Mouse (Mus musculus) forebrain, postnatal 0 days (tissue): ENCODE data around the gene Olfr654. TPM values are rescaled to one million over a fixed set of nuclear protein-coding genes. Genes with fewer than 3 reads are reported as not detected.

ENCODE experiments used
- ATAC-seq: fragments of 200-750 bp; cut with Nextera tagmentation; 2 replicates; pipeline ENCODE4 v1.8.0; 2017; ENCODE audit warnings: mild to moderate bottlenecking, moderate library complexity
- DNase-seq: peaks from one replicate; pipeline ENCODE4 v3.0.0-alpha.2; 2015
- H3K27ac ChIP-seq: fragments of 300-500 bp; sonication (generic); 2 replicates; pipeline ENCODE4 v1.5.1; 2014; ENCODE audit warnings: low read depth, mild to moderate bottlenecking, antibody characterized with exemption, low read length, moderate library complexity, mixed read lengths
- H3K27me3 ChIP-seq: fragments of 300-500 bp; sonication (generic); 2 replicates; pipeline ENCODE4 v1.6.1; 2014; ENCODE audit warnings: mild to moderate bottlenecking, low read length, mixed read lengths; ENCODE audit not compliant: insufficient read depth
- H3K36me3 ChIP-seq: fragments of 300-500 bp; sonication (generic); 2 replicates; pipeline ENCODE4 v1.6.1; 2014; ENCODE audit warnings: mild to moderate bottlenecking, moderate library complexity; ENCODE audit not compliant: insufficient read depth
- H3K4me1 ChIP-seq: fragments of 300-500 bp; sonication (generic); 2 replicates; pipeline ENCODE4 v1.6.1; 2014; ENCODE audit warnings: antibody characterized with exemption; ENCODE audit not compliant: insufficient read depth
- H3K4me2 ChIP-seq: fragments of 300-500 bp; sonication (generic); 2 replicates; pipeline ENCODE4 v1.6.1; 2014; ENCODE audit warnings: low read depth, mild to moderate bottlenecking, moderate library complexity
- H3K4me3 ChIP-seq: fragments of 300-500 bp; sonication (generic); 2 replicates; pipeline ENCODE4 v1.5.1; 2014; ENCODE audit warnings: low read depth, low read length, mixed read lengths
- H3K9ac ChIP-seq: fragments of 300-500 bp; sonication (generic); 2 replicates; pipeline ENCODE4 v1.6.1; 2014; ENCODE audit warnings: mild to moderate bottlenecking
- H3K9me3 ChIP-seq: fragments of 300-500 bp; sonication (generic); 2 replicates; pipeline ENCODE4 v1.6.1; 2016; ENCODE audit warnings: low read length
- CTCF ChIP-seq: sonication (generic); IDR thresholded peaks from 2 replicates; pipeline ENCODE4 v1.5.1; 2016; ENCODE audit warnings: antibody characterized with exemption, control low read depth, low read depth
- WGBS: fragments of 180-500 bp; shearing (Covaris S2); extraction: QIAGEN DNeasy Blood & Tissue Kit; methylation state at CpG from one replicate; pipeline ENCODE4 v1.1.7; 2014; 5-methylcytosine and 5-hydroxymethylcytosine counted together
- polyA plus RNA-seq: library from polyadenylated mRNA; unstranded; fragments of >200 nt; fragmentation: Nextera tagmentation; extraction: Ambion mirVana; gene quantifications from 2 replicates; pipeline ENCODE4 v1.2.1, GENCODE M21; 2015
- total RNA-seq: library from RNA; depleted of rRNA; stranded (reverse); fragments of >200 nt; gene quantifications from 2 replicates; pipeline ENCODE4 v1.2.3, GENCODE M21; 2014; rRNA removed

Gene Olfr654
- total RNA-seq: 0.19 TPM in 1 of 2 replicates, not detected in the other
- not detected in 2 replicates for polyA plus RNA-seq

- Histone ChIP-seq H3K27ac (no peak within 1 kb of the TSS), H3K36me3 (no peaks in the 10 kb centered on the region), H3K9me3 (no peaks in the 10 kb centered on the region), H3K4me1 (no peaks in the 10 kb centered on the region), H3K4me2 (no peak within 1 kb of the TSS), H3K9ac (no peak within 1 kb of the TSS), H3K27me3 (no peaks in the 10 kb centered on the region), H3K4me3 (no peak within 1 kb of the TSS)
- DNase-seq (no peak), ATAC-seq (no peak)
- TF ChIP-seq CTCF: no peak
- WGBS: 86% methylated on average over 4 of the region's 4 CpGs
Observed at GRCm38 (mm10) chr7:104586725-104587124, at the start of gene Olfr654. TSS of gene Olfr654 (plus strand) at chr7:104587025.

- DNase-seq: no peak
Observed at GRCm38 (mm10) chr7:104549833-104550232, 37.0 kb upstream of the Olfr654 start, which contains the start of gene Olfr651. TSS of gene Olfr651 (plus strand) at chr7:104550133.

GRCm38 (mm10) chr7:104552700-104553099, 34.1 kb upstream of the Olfr654 start:
- WGBS: 77% methylated on average over 1 of the region's 1 CpGs
- H3K9me3 ChIP-seq: no peaks in the 10 kb centered on the region
- no peaks in the 10 kb centered on the region for H3K36me3 ChIP-seq
- TF ChIP-seq CTCF: no peak
- no peaks in the 10 kb centered on the region for H3K27me3 ChIP-seq
- no peak overlapping the region for H3K4me2 ChIP-seq
- no peaks in the 10 kb centered on the region for H3K4me1 ChIP-seq
- ATAC-seq (no peak), DNase-seq (no peak)
- no peak overlapping the region for H3K4me3 ChIP-seq
- no peak overlapping the region for H3K9ac ChIP-seq
- H3K27ac ChIP-seq: no peak overlapping the region

More at GRCm38 (mm10) chr7:104549833-104550232, 37.0 kb upstream of the Olfr654 start, which contains the start of gene Olfr651:
- no peaks in the 10 kb centered on the region for H3K9me3 ChIP-seq
- H3K4me3 ChIP-seq: no peak within 1 kb of the TSS
- no peak within 1 kb of the TSS for H3K27ac ChIP-seq
- no peak for ATAC-seq
- WGBS: 67% methylated on average over 5 of the region's 5 CpGs
- no peak for TF ChIP-seq CTCF
- H3K4me2 ChIP-seq: no peak within 1 kb of the TSS
- no peak within 1 kb of the TSS for H3K9ac ChIP-seq
- H3K36me3 ChIP-seq: no peaks in the 10 kb centered on the region
- no peaks in the 10 kb centered on the region for H3K4me1 ChIP-seq
- no peaks in the 10 kb centered on the region for H3K27me3 ChIP-seq

GRCm38 (mm10) chr7:104560601-104561000, 26.2 kb upstream of the Olfr654 start, which contains the start of gene Olfr652:
TSS of gene Olfr652 (plus strand) at chr7:104560901.
- Histone ChIP-seq H3K9ac (no peak within 1 kb of the TSS), H3K4me2 (no peak within 1 kb of the TSS), H3K4me1 (no peaks in the 10 kb centered on the region), H3K36me3 (no peaks in the 10 kb centered on the region), H3K4me3 (no peak within 1 kb of the TSS), H3K27me3 (no peaks in the 10 kb centered on the region), H3K27ac (no peak within 1 kb of the TSS), H3K9me3 (no peaks in the 10 kb centered on the region)
- ATAC-seq (no peak), DNase-seq (no peak)
- TF ChIP-seq CTCF: no peak

GRCm38 (mm10) chr7:104577014-104577413, 9.8 kb upstream of the Olfr654 start, which contains the start of gene Olfr653:
TSS of gene Olfr653 (plus strand) at chr7:104577314.
- no peak for DNase-seq
- 72% methylated on average over 2 of the region's 2 CpGs for WGBS
- no peak within 1 kb of the TSS for H3K9ac ChIP-seq
- H3K9me3 ChIP-seq: no peaks in the 10 kb centered on the region
- no peaks in the 10 kb centered on the region for H3K36me3 ChIP-seq
- no peak for ATAC-seq
- no peaks in the 10 kb centered on the region for H3K4me1 ChIP-seq
- H3K27ac ChIP-seq: no peak within 1 kb of the TSS
- no peak for TF ChIP-seq CTCF
- H3K4me2 ChIP-seq: no peak within 1 kb of the TSS
- no peak within 1 kb of the TSS for H3K4me3 ChIP-seq
- no peaks in the 10 kb centered on the region for H3K27me3 ChIP-seq

- Histone ChIP-seq H3K27ac (no peak overlapping the region), H3K27me3 (no peaks in the 10 kb centered on the region), H3K9ac (no peak overlapping the region), H3K4me1 (no peaks in the 10 kb centered on the region), H3K36me3 (no peaks in the 10 kb centered on the region), H3K4me2 (no peak overlapping the region), H3K9me3 (no peaks in the 10 kb centered on the region), H3K4me3 (no peak overlapping the region)
- no peak for DNase-seq
- no peak for ATAC-seq
- WGBS: 93% methylated on average over 4 of the region's 4 CpGs
- no peak for TF ChIP-seq CTCF
Observed at GRCm38 (mm10) chr7:104580846-104581245, 6.0 kb upstream of the Olfr654 start.

- no peak for ATAC-seq
Observed at GRCm38 (mm10) chr7:104581429-104581828, 5.4 kb upstream of the Olfr654 start.

More at GRCm38 (mm10) chr7:104581429-104581828, 5.4 kb upstream of the Olfr654 start:
- no peaks in the 10 kb centered on the region for H3K27me3 ChIP-seq
- no peak overlapping the region for H3K4me3 ChIP-seq
- no peak overlapping the region for H3K27ac ChIP-seq
- WGBS: 88% methylated on average over 4 of the region's 4 CpGs
- no peak for TF ChIP-seq CTCF
- DNase-seq: no peak
- H3K9me3 ChIP-seq: no peaks in the 10 kb centered on the region
- no peaks in the 10 kb centered on the region for H3K4me1 ChIP-seq
- H3K4me2 ChIP-seq: no peak overlapping the region
- no peaks in the 10 kb centered on the region for H3K36me3 ChIP-seq
- no peak overlapping the region for H3K9ac ChIP-seq
